Mouse (Mus musculus) bone marrow, adult 2 months (tissue): ENCODE measurements around the gene Tmem39b. TPM values are rescaled to one million over a fixed set of nuclear protein-coding genes. Genes with fewer than 3 reads are reported as not detected.

Source experiments
- H3K27ac ChIP-seq: fragments of 200-500 bp; 2 replicates; pipeline ENCODE4 v1.5.1; 2012; ENCODE audit warnings: low read depth, mild to moderate bottlenecking, control low read depth, inconsistent platforms, low read length; ENCODE audit not compliant: control insufficient read depth, poor library complexity, insufficient read depth
- H3K4me1 ChIP-seq: fragments of 200-500 bp; 2 replicates; pipeline ENCODE4 v1.6.1; 2011; ENCODE audit warnings: low read length; ENCODE audit not compliant: control insufficient read depth, insufficient read depth
- H3K4me3 ChIP-seq: fragments of 200-500 bp; replicated peaks from 2 replicates; pipeline ENCODE3; 2011; ENCODE audit warnings: mild to moderate bottlenecking, low read depth, low read length, control low read depth; ENCODE audit not compliant: control insufficient read depth
- CTCF ChIP-seq: fragments of 200-500 bp; IDR thresholded peaks from 2 replicates; pipeline ENCODE4 v1.5.1; 2011; ENCODE audit warnings: low read length, control low read depth; ENCODE audit not compliant: control insufficient read depth, insufficient read depth
- POLR2A ChIP-seq: fragments of 200-500 bp; IDR thresholded peaks from 2 replicates; pipeline ENCODE4 v1.6.1; 2011; ENCODE audit warnings: low read depth, mild to moderate bottlenecking, control low read depth, low read length, borderline replicate concordance; ENCODE audit not compliant: control insufficient read depth
- WGBS: fragments of 180-500 bp; shearing (Covaris S2); methylation state at CpG from one replicate; pipeline ENCODE4 v1.1.7; 2018; 5-methylcytosine and 5-hydroxymethylcytosine counted together
- polyA plus RNA-seq: library from polyadenylated mRNA; stranded (reverse); fragments of >200 nt; gene quantifications from 2 replicates; pipeline ENCODE4 v1.2.4, GENCODE M21; 2011; ENCODE audit warnings: low replicate concordance; ENCODE audit not compliant: missing spikeins, insufficient read depth, insufficient read length

Gene Tmem39b
- polyA plus RNA-seq, 1 experiment = 9.3 TPM

GRCm38 (mm10) chr4:129671491-129672082, 25.1 kb downstream of the Tmem39b start:
- peak overlapping the region; percentile 95 for H3K27ac ChIP-seq
- 4% methylated on average over 12 of the region's 12 CpGs for whole genome bisulfite sequencing
- H3K4me3 ChIP-seq = peak overlapping the region; percentile 90
- no peaks in the 10 kb centered on the region for H3K4me1 ChIP-seq
- TF ChIP-seq CTCF (peak; percentile 62), POLR2A (no peak)

- H3K4me3 ChIP-seq = no peak overlapping the region
- 82% methylated on average over 3 of the region's 3 CpGs for WGBS
- TF ChIP-seq CTCF = no peak
- TF ChIP-seq POLR2A = no peak
- no peaks in the 10 kb centered on the region for H3K4me1 ChIP-seq
- H3K27ac ChIP-seq = no peak overlapping the region
These were observed 34.3 kb downstream of the Tmem39b start for GRCm38 (mm10) chr4:129662255-129662813.

- H3K4me3 ChIP-seq = no peak overlapping the region
- whole genome bisulfite sequencing = 87% methylated on average over 3 of the region's 3 CpGs
- TF ChIP-seq CTCF (no peak), POLR2A (no peak)
- H3K27ac ChIP-seq = no peak overlapping the region
- H3K4me1 ChIP-seq = no peaks in the 10 kb centered on the region
These were observed 35.1 kb downstream of the Tmem39b start for GRCm38 (mm10) chr4:129661584-129661983.

GRCm38 (mm10) chr4:129654770-129655169, 41.9 kb downstream of the Tmem39b start:
- TF ChIP-seq CTCF = no peak
- TF ChIP-seq POLR2A = no peak
- no peak overlapping the region for H3K27ac ChIP-seq
- H3K4me3 ChIP-seq = no peak overlapping the region
- WGBS = 92% methylated on average over 14 of the region's 14 CpGs
- H3K4me1 ChIP-seq = no peaks in the 10 kb centered on the region

- H3K27ac ChIP-seq = no peak overlapping the region
- no peaks in the 10 kb centered on the region for H3K4me1 ChIP-seq
- H3K4me3 ChIP-seq = no peak overlapping the region
- 87% methylated on average over 8 of the region's 8 CpGs for WGBS
- TF ChIP-seq CTCF = no peak
- TF ChIP-seq POLR2A = no peak
These were observed 46.3 kb downstream of the Tmem39b start for GRCm38 (mm10) chr4:129650359-129650758.

- Histone ChIP-seq H3K4me3 (no peak overlapping the region), H3K4me1 (no peaks in the 10 kb centered on the region), H3K27ac (no peak overlapping the region)
- 86% methylated on average over 1 of the region's 1 CpGs for WGBS
- TF ChIP-seq CTCF (no peak), POLR2A (no peak)
These were observed 48.0 kb downstream of the Tmem39b start for GRCm38 (mm10) chr4:129648656-129649055.

- WGBS = 37% methylated on average over 6 of the region's 6 CpGs
- TF ChIP-seq CTCF = no peak
- TF ChIP-seq POLR2A = no peak
- no peak overlapping the region for H3K27ac ChIP-seq
- no peaks in the 10 kb centered on the region for H3K4me1 ChIP-seq
- H3K4me3 ChIP-seq = no peak overlapping the region
These were observed 51.4 kb downstream of the Tmem39b start for GRCm38 (mm10) chr4:129645204-129645603.

- 61% methylated on average over 5 of the region's 5 CpGs for WGBS
- TF ChIP-seq CTCF (no peak), POLR2A (no peak)
- no peak overlapping the region for H3K27ac ChIP-seq
- no peaks in the 10 kb centered on the region for H3K4me1 ChIP-seq
- no peak overlapping the region for H3K4me3 ChIP-seq
These were observed 54.9 kb downstream of the Tmem39b start for GRCm38 (mm10) chr4:129641756-129642155.
